Mouse (Mus musculus) 3134 (cell line): ENCODE measurements around the gene Acbd3.

Source experiments
- DNase-seq: peaks from one replicate; pipeline ENCODE4 v3.0.0-alpha.2; 2011; ENCODE audit warnings: low spot score; ENCODE audit not compliant: insufficient read length; ENCODE audit errors: extremely low read depth

Acbd3 gene

GRCm38 (mm10) chr1:180781250-180781649 is 55.4 kb downstream of the Acbd3 start:
- no peak for DNase-seq

- peak; percentile 35 for DNase-seq
Observed at GRCm38 (mm10) chr1:180782906-180783579, 57.2 kb downstream of the Acbd3 start.

- no peak for DNase-seq
Observed at GRCm38 (mm10) chr1:180783580-180783928, 57.7 kb downstream of the Acbd3 start.

GRCm38 (mm10) chr1:180791821-180792480 is 66.1 kb downstream of the Acbd3 start:
- DNase-seq, result no peak

- peak; percentile 50 for DNase-seq
Observed at GRCm38 (mm10) chr1:180792814-180793213, 67.0 kb downstream of the Acbd3 start.

- DNase-seq, result no peak
Observed at GRCm38 (mm10) chr1:180793445-180794117, 67.7 kb downstream of the Acbd3 start.

- no peak for DNase-seq
Observed at GRCm38 (mm10) chr1:180794170-180794569, 68.3 kb downstream of the Acbd3 start.

GRCm38 (mm10) chr1:180798660-180799059 is 72.8 kb downstream of the Acbd3 start:
- DNase-seq, result no peak

- no peak for DNase-seq
Observed at GRCm38 (mm10) chr1:180799253-180799652, 73.4 kb downstream of the Acbd3 start.

- DNase-seq, result no peak
Observed at GRCm38 (mm10) chr1:180800022-180800421, 74.2 kb downstream of the Acbd3 start.

- no peak for DNase-seq
Observed at GRCm38 (mm10) chr1:180800814-180801213, 75.0 kb downstream of the Acbd3 start.

- no peak for DNase-seq
Observed at GRCm38 (mm10) chr1:180801466-180801994, 75.7 kb downstream of the Acbd3 start.
